Mouse (Mus musculus): ENCODE results near the gene Tradd.

Gene Tradd

GRCm38 (mm10) chr8:105269461-105269947 is 5.1 kb upstream of the Tradd start, which contains the start of gene Hsf4:
Gene Hsf4, plus strand, starts transcription at chr8:105269801.
- peak; percentile 98 for DNase-seq

GRCm38 (mm10) chr8:105269075-105269458 is 4.7 kb upstream of the Tradd start:
- peak; percentile 89 for DNase-seq

GRCm38 (mm10) chr8:105268342-105269074 is 4.1 kb upstream of the Tradd start:
- peak; percentile 96 for DNase-seq

GRCm38 (mm10) chr8:105266775-105267174 is 2.4 kb upstream of the Tradd start:
- DNase-seq = no peak

GRCm38 (mm10) chr8:105265128-105265527 is 719 bp upstream of the Tradd start:
- DNase-seq = peak; percentile 95

- DNase-seq = peak; percentile 88
These were observed 1.0 kb downstream of the Tradd start for GRCm38 (mm10) chr8:105263244-105263912.

GRCm38 (mm10) chr8:105261326-105261980 is 3.0 kb downstream of the Tradd start:
- peak; percentile 81 for DNase-seq

- peak; percentile 90 for DNase-seq
These were observed 3.9 kb downstream of the Tradd start for GRCm38 (mm10) chr8:105260371-105261099.

- DNase-seq = peak; percentile 94
These were observed 4.6 kb downstream of the Tradd start for GRCm38 (mm10) chr8:105259721-105260320.

GRCm38 (mm10) chr8:105258911-105259720 is 5.3 kb downstream of the Tradd start:
- DNase-seq = peak; percentile 93

- DNase-seq = peak; percentile 74
These were observed 6.9 kb downstream of the Tradd start for GRCm38 (mm10) chr8:105257318-105258114.

- DNase-seq = peak; percentile 99
These were observed 9.5 kb downstream of the Tradd start, which contains the start of gene B3gnt9 for GRCm38 (mm10) chr8:105254966-105255350. Gene B3gnt9, minus strand, starts transcription at chr8:105255153.

GRCm38 (mm10) chr8:105254152-105254965 is 10.1 kb downstream of the Tradd start:
- DNase-seq = peak; percentile 99

GRCm38 (mm10) chr8:105253766-105254151 is 10.7 kb downstream of the Tradd start:
- no peak for DNase-seq

GRCm38 (mm10) chr8:105252680-105253537 is 11.5 kb downstream of the Tradd start:
- peak; percentile 90 for DNase-seq

- peak; percentile 90 for DNase-seq
These were observed 12.5 kb downstream of the Tradd start for GRCm38 (mm10) chr8:105251954-105252353.

GRCm38 (mm10) chr8:105241016-105241415 is 23.4 kb downstream of the Tradd start:
- no peak for DNase-seq

GRCm38 (mm10) chr8:105237442-105238142 is 26.8 kb downstream of the Tradd start:
- no peak for DNase-seq
